20 mouse cellular contexts compared by ENCODE assay signal in the genomic region with DNA sequence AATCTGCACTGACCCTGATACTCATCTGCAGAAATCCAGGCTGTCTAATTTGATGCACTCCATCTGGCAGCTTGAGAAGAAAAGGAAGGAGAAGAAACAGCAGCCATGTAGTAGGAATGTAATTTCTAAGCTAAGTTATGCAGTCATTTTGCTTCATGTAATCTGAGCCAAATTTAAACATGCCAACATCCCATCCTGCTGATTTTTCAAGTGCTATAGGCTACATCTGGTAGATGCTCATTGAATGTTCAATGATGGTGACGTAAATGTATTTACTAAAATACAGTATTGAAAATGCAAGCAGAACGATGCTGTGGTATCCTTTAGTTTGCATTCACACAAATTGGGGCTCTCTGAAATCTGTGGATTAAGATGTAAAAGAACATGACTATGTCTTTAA. TPM values are rescaled to one million over a fixed set of nuclear protein-coding genes. Genes with fewer than 3 reads are reported as not detected.
DNase-seq lines count a peak whose midpoint lies in the region; ATAC-seq and TF ChIP-seq lines count a peak whose summit lies in the region.
"Had no signal": no experiment of that assay in that cellular context is flagged by ENCODE, and none has a peak within 500 bp of the region (broad histone marks: within the 10 kb centered on the region; RNA-seq: fewer than 3 reads in every experiment).

No protein-coding gene starts in this region.

- DNase-seq in forebrain, embryonic 10.5 days (ENCODE audit: extremely low spot score, low spot score), result no peak
- DNase-seq in lung, embryonic 14.5 days, result peak; percentile 54
- no peak for DNase-seq in lung, adult 2 months
- peak; percentile 24 for DNase-seq in brain, embryonic 18.5 days (ENCODE audit: low read depth, low spot score)
- no peak for DNase-seq in thymus, postnatal 14 days
- no peak for DNase-seq in adrenal gland, adult 8-10 months
- DNase-seq: adrenal gland, adult 2 months; adrenal gland, postnatal 36 days; cerebellum, adult 18-20 months; cerebellum, adult 9-11 months; cerebellum, postnatal 36 days; heart, adult 18-20 months; heart, postnatal 10 days; heart, postnatal 4 days; kidney, adult 2 months had no signal

- TF ChIP-seq POLR2A in lung, adult 2 months (IDR thresholded peaks at IDR 0.05; ENCODE audit: borderline replicate concordance, extremely low read depth, low read depth, low read length), result no peak

- TF ChIP-seq CTCF in lung, embryonic 14.5 days (IDR thresholded peaks at IDR 0.05; ENCODE audit: low read depth), result no peak
- no peak for TF ChIP-seq CTCF in lung, adult 2 months (IDR thresholded peaks at IDR 0.05; ENCODE audit: insufficient read depth, low read length)

- peak overlapping the region; percentile 48 for H3K27ac ChIP-seq in forebrain, embryonic 15.5 days (replicated peaks)
- H3K27ac ChIP-seq in forebrain, embryonic 10.5 days, result no peak overlapping the region
- no peak overlapping the region for H3K27ac ChIP-seq in lung, embryonic 14.5 days (ENCODE audit: low read depth)
- H3K27ac ChIP-seq: heart, embryonic 10.5 days; hindbrain, embryonic 12.5 days had no signal

- H3K4me1 ChIP-seq in forebrain, embryonic 15.5 days, result no peaks in the 10 kb centered on the region
- H3K4me1 ChIP-seq in forebrain, embryonic 10.5 days, result peaks cover 7% of the 10 kb centered on the region; the same call in 1 of the 2 replicates
- H3K4me1 ChIP-seq in lung, embryonic 14.5 days (ENCODE audit: insufficient read depth), result no peaks in the 10 kb centered on the region
- no peaks in the 10 kb centered on the region; the same call in 1 of the 2 replicates for H3K4me1 ChIP-seq in lung, adult 2 months (ENCODE audit: control insufficient read depth, insufficient read depth, low read length)
- H3K4me1 ChIP-seq: hindbrain, embryonic 12.5 days had no signal

- H3K9me3 ChIP-seq in forebrain, embryonic 15.5 days, result no peaks in the 10 kb centered on the region
- no peaks in the 10 kb centered on the region for H3K9me3 ChIP-seq in forebrain, embryonic 10.5 days
- H3K9me3 ChIP-seq in lung, embryonic 14.5 days (ENCODE audit: low read depth, low read length), result no peaks in the 10 kb centered on the region
- H3K9me3 ChIP-seq: heart, embryonic 10.5 days; hindbrain, embryonic 12.5 days had no signal

- H3K4me2 ChIP-seq in forebrain, embryonic 15.5 days (replicated peaks), result no peak overlapping the region
- no peak overlapping the region for H3K4me2 ChIP-seq in lung, embryonic 14.5 days
- H3K4me2 ChIP-seq: hindbrain, embryonic 12.5 days had no signal

- H3K9ac ChIP-seq in forebrain, embryonic 15.5 days (replicated peaks), result no peak overlapping the region
- no peak overlapping the region for H3K9ac ChIP-seq in lung, embryonic 14.5 days
- H3K9ac ChIP-seq: hindbrain, embryonic 12.5 days had no signal

- no peaks in the 10 kb centered on the region for H3K36me3 ChIP-seq in forebrain, embryonic 15.5 days
- no peaks in the 10 kb centered on the region for H3K36me3 ChIP-seq in forebrain, embryonic 10.5 days (replicated peaks)
- no peaks in the 10 kb centered on the region for H3K36me3 ChIP-seq in lung, embryonic 14.5 days (ENCODE audit: insufficient read depth)
- H3K36me3 ChIP-seq: heart, embryonic 10.5 days; hindbrain, embryonic 12.5 days had no signal

- WGBS in forebrain, embryonic 15.5 days, result 70% methylated on average over 2 of the region's 2 CpGs
- WGBS in forebrain, embryonic 10.5 days, result 94% methylated on average over 2 of the region's 2 CpGs
- 59% methylated on average over 2 of the region's 2 CpGs for WGBS in lung, embryonic 14.5 days
- WGBS in lung, adult 2 months, result 87% methylated on average over 2 of the region's 2 CpGs

- H3K4me3 ChIP-seq in forebrain, embryonic 15.5 days, result no peak overlapping the region
- H3K4me3 ChIP-seq in forebrain, embryonic 10.5 days, result no peak overlapping the region
- H3K4me3 ChIP-seq in lung, embryonic 14.5 days (ENCODE audit: low read depth, low read length), result no peak overlapping the region
- H3K4me3 ChIP-seq in lung, adult 2 months (replicated peaks; ENCODE audit: extremely low read depth, low read depth, low read length), result no peak overlapping the region
- H3K4me3 ChIP-seq: heart, embryonic 10.5 days; hindbrain, embryonic 12.5 days had no signal

- H3K27me3 ChIP-seq in forebrain, embryonic 15.5 days, result no peaks in the 10 kb centered on the region
- no peaks in the 10 kb centered on the region for H3K27me3 ChIP-seq in forebrain, embryonic 10.5 days (ENCODE audit: poor library complexity, severe bottlenecking)
- no peaks in the 10 kb centered on the region for H3K27me3 ChIP-seq in lung, embryonic 14.5 days (ENCODE audit: insufficient read depth, low read length)
- H3K27me3 ChIP-seq: hindbrain, embryonic 12.5 days had no signal

- peak; percentile 74; the same call in 1 of the 2 replicates for ATAC-seq in forebrain, embryonic 15.5 days (replicated peaks)
- no peak for ATAC-seq in lung, embryonic 14.5 days (ENCODE audit: insufficient read depth)
- ATAC-seq: hindbrain, embryonic 16.5 days; inflammation-experienced regulatory T-cells, adult 6 months had no signal

RNA-seq across cellular contexts. Expression of a gene that starts 52.1 kb away (rescaled TPM):
- 168 and 171 TPM in 2 replicates for polyA plus RNA-seq in forebrain, embryonic 15.5 days (2015; fragmentation: Nextera tagmentation; extraction: Ambion mirVana)
- polyA plus RNA-seq in forebrain, embryonic 10.5 days (2016; fragmentation: Nextera tagmentation; extraction: Ambion mirVana), result 225 and 226 TPM in 2 replicates
- 96.8 and 103 TPM in 2 replicates for polyA plus RNA-seq in lung, embryonic 14.5 days (2014; fragmentation: Nextera tagmentation; extraction: Ambion mirVana)
- polyA plus RNA-seq in lung, adult 2 months (2012; rRNA removed), result 29.2 and 50.8 TPM in 2 replicates
- 100 to 1,000 TPM in 3 of 4 experiments, 10 to 100 TPM in 1; 97.2 to 127 (median 119) TPM for total RNA-seq in adrenal gland, adult 8-10 months (2022)

Comparison
In these comparisons a context has a peak if more than half of its experiments do, and no peak if none do; other contexts are left out.
1. DNase-seq: peak in lung, embryonic 14.5 days (single experiment) and brain, embryonic 18.5 days (single experiment); none in forebrain, embryonic 10.5 days (single experiment), lung, adult 2 months (single experiment), thymus, postnatal 14 days (single experiment) and adrenal gland, adult 8-10 months (single experiment).